Comparison of ENCODE assay signal across 12 mouse cellular contexts in genomic region chr16:6557726-6558125, GRCm38 (mm10).
"Had no signal": no experiment of that assay in that cellular context is flagged by ENCODE, and none has a peak within 500 bp of the region (broad histone marks: within the 10 kb centered on the region; RNA-seq: fewer than 3 reads in every experiment).

No protein-coding gene starts in this region.

- H3K36me3 ChIP-seq: liver, embryonic 13.5 days; midbrain, embryonic 12.5 days; midbrain, embryonic 15.5 days; neural tube, embryonic 12.5 days had no signal

- H3K4me3 ChIP-seq: liver, embryonic 13.5 days; midbrain, embryonic 12.5 days; midbrain, embryonic 15.5 days; neural tube, embryonic 12.5 days had no signal

- H3K9me3 ChIP-seq: liver, embryonic 13.5 days; midbrain, embryonic 12.5 days; midbrain, embryonic 15.5 days; neural tube, embryonic 12.5 days had no signal

- H3K27me3 ChIP-seq: liver, embryonic 13.5 days; midbrain, embryonic 12.5 days; midbrain, embryonic 15.5 days; neural tube, embryonic 12.5 days had no signal

- DNase-seq: kidney, adult 2 months; kidney, postnatal 25 days; liver, embryonic 13.5 days; lung, adult 2 months; lung, postnatal 14 days; thymus, postnatal 25 days had no signal

- H3K4me1 ChIP-seq: liver, embryonic 13.5 days; midbrain, embryonic 12.5 days; midbrain, embryonic 15.5 days; neural tube, embryonic 12.5 days had no signal

- H3K27ac ChIP-seq: kidney, postnatal 0 days; liver, embryonic 13.5 days; macrophage; midbrain, embryonic 12.5 days; midbrain, embryonic 15.5 days; neural tube, embryonic 12.5 days; stomach, postnatal 0 days had no signal
